Mouse (Mus musculus): Measurements from ENCODE around the gene Olfr98. TPM values are rescaled to one million over a fixed set of nuclear protein-coding genes. Genes with fewer than 3 reads are reported as not detected.

The Olfr98 gene
- polyA plus RNA-seq (2015; fragmentation: Nextera tagmentation; extraction: Ambion mirVana) = not detected in 2 replicates

DNA sequence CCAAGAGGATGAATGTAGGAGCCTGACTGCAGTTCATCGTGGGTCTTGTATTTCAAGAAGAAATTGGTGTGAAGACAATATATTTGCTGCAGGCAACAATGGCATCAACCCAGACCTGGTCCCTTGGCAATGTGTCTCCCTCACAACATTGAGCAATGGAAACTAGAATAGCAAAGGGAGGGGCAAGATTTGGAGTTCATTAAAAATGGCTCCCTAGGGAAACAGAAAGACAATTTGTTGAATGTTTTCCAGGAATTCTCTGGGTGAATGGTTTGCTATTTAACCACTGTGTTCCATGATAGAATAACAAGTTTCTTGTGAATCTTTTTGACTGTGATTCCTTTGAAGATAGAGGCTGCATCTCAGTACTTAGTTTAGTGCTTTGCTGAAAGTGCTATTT is at the start of gene Olfr98:
Olfr98 (minus strand) TSS at position 124 of the 400 bp plus-strand sequence.
- no peak within 1 kb of the TSS for H3K4me3 ChIP-seq (replicated peaks)
- whole genome bisulfite sequencing (ENCODE audit: insufficient replicate concordance) = 60% methylated on average over 1 of the region's 1 CpGs
- H3K4me2 ChIP-seq = no peak within 1 kb of the TSS
- DNase-seq (no peak), ATAC-seq (ENCODE audit: low read depth) (no peak)
- no peak within 1 kb of the TSS for H3K27ac ChIP-seq
- H3K36me3 ChIP-seq = no peaks in the 10 kb centered on the region
- H3K4me1 ChIP-seq (replicated peaks) = no peaks in the 10 kb centered on the region
- H3K27me3 ChIP-seq = no peaks in the 10 kb centered on the region
- H3K9me3 ChIP-seq (replicated peaks) = no peaks in the 10 kb centered on the region
- H3K9ac ChIP-seq = no peak within 1 kb of the TSS

DNA sequence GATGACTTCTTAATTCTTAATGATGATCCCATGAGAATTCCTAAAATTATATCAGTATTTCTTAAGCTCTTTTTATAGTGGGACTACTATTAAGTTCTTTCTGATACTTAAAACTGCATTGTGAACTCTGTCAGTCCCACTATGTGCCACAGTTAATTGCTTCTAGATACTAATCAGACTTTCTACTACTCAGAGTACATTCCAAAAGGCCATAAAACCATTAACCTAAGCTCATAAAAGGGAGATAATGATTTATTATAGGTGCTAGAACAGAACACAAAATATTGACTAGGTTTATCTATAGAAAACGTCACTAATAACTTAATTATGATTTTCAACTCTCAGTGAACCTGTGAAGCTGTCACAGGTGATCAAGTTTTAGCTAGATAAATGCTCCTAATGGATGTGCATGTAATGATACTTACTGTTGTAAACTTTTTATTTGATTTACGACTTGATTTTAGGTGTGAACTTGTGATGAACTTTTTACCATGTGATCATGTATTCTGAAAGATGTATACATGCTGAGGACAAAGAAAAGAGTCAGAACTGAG is 46.7 kb upstream of the Olfr98 start:
- no peak for DNase-seq
- no peak overlapping the region for H3K9ac ChIP-seq
- no peak for ATAC-seq (ENCODE audit: low read depth)
- no peak overlapping the region for H3K27ac ChIP-seq
- no peak overlapping the region for H3K4me3 ChIP-seq (replicated peaks)
- H3K36me3 ChIP-seq = no peaks in the 10 kb centered on the region
- H3K27me3 ChIP-seq = no peaks in the 10 kb centered on the region
- 17% methylated on average over 2 of the region's 2 CpGs for WGBS (ENCODE audit: insufficient replicate concordance)
- no peak overlapping the region for H3K4me2 ChIP-seq
- no peaks in the 10 kb centered on the region for H3K4me1 ChIP-seq (replicated peaks)
- no peaks in the 10 kb centered on the region for H3K9me3 ChIP-seq (replicated peaks)

DNA sequence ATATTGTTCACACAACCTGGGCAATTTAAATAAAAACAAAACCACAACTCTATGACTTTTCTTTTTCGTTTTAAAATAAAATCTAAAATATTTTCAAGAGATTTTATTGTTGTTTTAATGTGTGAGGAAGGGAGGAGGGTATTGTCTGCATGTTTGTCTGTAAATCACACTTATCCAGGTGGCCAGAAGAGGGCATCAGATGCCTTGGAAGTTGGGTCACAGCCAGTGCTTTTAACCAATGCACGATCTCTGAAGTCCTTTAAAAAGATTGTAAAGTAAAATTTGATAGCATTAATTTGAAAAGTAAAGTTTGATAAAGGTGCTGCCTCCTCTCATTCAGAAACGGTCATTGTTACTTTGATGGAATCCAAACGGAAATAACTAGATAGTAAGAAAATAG is 44.9 kb upstream of the Olfr98 start:
- Histone ChIP-seq H3K4me1 (replicated peaks) (no peaks in the 10 kb centered on the region), H3K9ac (no peak overlapping the region), H3K36me3 (no peaks in the 10 kb centered on the region), H3K9me3 (replicated peaks) (no peaks in the 10 kb centered on the region), H3K27me3 (no peaks in the 10 kb centered on the region), H3K4me2 (no peak overlapping the region), H3K4me3 (replicated peaks) (no peak overlapping the region), H3K27ac (no peak overlapping the region)
- WGBS (ENCODE audit: insufficient replicate concordance) = 28% methylated on average over 4 of the region's 4 CpGs
- DNase-seq (no peak), ATAC-seq (ENCODE audit: low read depth) (no peak)

DNA sequence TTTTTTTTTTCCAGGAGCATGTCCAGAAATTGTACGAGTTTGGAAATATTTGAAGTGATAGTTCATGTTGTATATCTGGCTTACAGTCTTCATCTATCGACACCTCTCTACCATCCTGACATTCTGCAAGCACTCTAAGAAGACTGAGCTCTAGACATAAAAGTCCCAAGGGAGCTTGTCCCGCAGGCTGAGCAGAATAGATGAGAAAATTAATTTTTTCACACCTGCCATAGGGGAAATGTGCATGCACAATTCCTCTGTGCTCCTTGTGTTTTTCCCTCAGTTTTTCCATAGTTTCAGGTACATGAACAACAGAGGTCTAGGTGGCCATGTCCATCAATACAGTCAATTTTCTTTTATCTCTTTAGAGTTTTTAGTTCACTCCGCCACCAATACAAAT is 40.7 kb upstream of the Olfr98 start, which contains the start of gene Olfr101:
Olfr101 (minus strand) TSS at position 101 of the 400 bp plus-strand sequence.
- Histone ChIP-seq H3K4me3 (replicated peaks) (no peak within 1 kb of the TSS), H3K4me2 (no peak within 1 kb of the TSS), H3K9ac (no peak within 1 kb of the TSS), H3K4me1 (replicated peaks) (no peaks in the 10 kb centered on the region), H3K27ac (no peak within 1 kb of the TSS), H3K27me3 (no peaks in the 10 kb centered on the region), H3K36me3 (no peaks in the 10 kb centered on the region), H3K9me3 (replicated peaks) (no peaks in the 10 kb centered on the region)
- DNase-seq (no peak), ATAC-seq (ENCODE audit: low read depth) (no peak)
- WGBS (ENCODE audit: insufficient replicate concordance) = 49% methylated on average over 4 of the region's 4 CpGs

DNA sequence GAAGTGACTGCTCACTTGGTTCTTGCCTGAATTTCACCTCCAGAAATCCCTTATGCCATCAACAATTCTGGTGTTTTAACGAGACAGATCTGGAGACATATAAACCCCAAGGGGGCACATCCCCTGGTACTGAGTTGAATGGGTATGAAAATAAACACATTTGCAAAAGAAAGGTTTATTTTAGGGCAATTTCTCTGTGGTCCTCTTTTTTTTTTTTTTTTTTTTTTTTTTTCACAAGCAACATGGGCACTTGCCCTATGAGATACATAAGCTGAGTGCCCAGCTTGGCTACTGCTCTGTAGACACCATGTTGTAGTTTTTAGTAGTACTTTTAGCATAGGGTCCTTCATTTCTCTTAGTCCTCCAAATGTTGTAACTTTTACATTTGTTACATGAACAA is 19.8 kb upstream of the Olfr98 start, which contains the start of gene Olfr99:
Olfr99 (minus strand) TSS at position 101 of the 400 bp plus-strand sequence.
- ATAC-seq (ENCODE audit: low read depth) = no peak
- no peak within 1 kb of the TSS for H3K4me2 ChIP-seq
- H3K27ac ChIP-seq = no peak within 1 kb of the TSS
- no peak within 1 kb of the TSS for H3K9ac ChIP-seq
- no peaks in the 10 kb centered on the region for H3K9me3 ChIP-seq (replicated peaks)
- DNase-seq = no peak
- 45% methylated on average over 1 of the region's 1 CpGs for WGBS (ENCODE audit: insufficient replicate concordance)
- no peak within 1 kb of the TSS for H3K4me3 ChIP-seq (replicated peaks)
- no peaks in the 10 kb centered on the region for H3K4me1 ChIP-seq (replicated peaks)
- H3K27me3 ChIP-seq = no peaks in the 10 kb centered on the region
- H3K36me3 ChIP-seq = no peaks in the 10 kb centered on the region

DNA sequence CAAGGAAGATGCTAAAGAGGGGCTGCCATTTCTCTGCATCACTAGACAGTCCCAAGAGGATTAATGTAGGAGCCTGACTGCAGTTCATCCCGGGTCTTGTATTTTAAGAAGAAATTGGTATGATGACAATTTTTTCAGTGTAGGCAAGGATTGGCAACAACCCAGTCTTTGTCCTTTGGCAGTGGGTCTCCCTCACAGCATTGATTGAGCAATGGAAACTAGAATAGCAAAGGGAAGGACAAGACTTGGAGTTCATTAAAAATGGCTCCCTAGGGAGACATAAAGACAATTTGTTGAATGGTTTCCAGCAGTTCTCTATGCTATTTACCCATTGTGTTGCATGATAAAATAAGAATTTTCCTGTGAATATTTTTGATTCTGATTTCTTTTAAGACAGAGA is 16.8 kb upstream of the Olfr98 start:
- Histone ChIP-seq H3K27me3 (no peaks in the 10 kb centered on the region), H3K27ac (no peak overlapping the region), H3K4me2 (no peak overlapping the region), H3K9ac (no peak overlapping the region), H3K4me1 (replicated peaks) (no peaks in the 10 kb centered on the region), H3K4me3 (replicated peaks) (no peak overlapping the region), H3K9me3 (replicated peaks) (no peaks in the 10 kb centered on the region), H3K36me3 (no peaks in the 10 kb centered on the region)
- 63% methylated on average over 1 of the region's 1 CpGs for WGBS (ENCODE audit: insufficient replicate concordance)
- ATAC-seq (ENCODE audit: low read depth) (no peak), DNase-seq (no peak)

DNA sequence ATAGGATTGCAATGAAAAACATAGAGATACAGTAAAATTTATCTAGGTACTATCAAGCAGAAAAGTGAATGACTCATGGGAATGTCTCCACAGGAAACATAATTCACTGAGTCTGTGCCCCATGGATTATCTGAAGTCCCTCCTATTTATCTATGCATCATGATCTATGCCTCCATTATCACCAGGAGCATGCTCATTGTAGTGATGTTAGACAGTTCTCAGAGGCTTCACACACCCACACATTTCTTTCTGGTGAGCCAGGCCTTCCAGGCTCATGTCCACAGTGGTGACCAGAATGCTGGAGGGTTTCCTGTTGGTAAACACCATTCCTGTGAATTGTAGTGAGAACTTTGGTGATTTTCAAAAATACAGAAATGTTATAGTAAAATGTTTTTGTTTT is 13.0 kb upstream of the Olfr98 start:
- H3K9me3 ChIP-seq (replicated peaks) = no peaks in the 10 kb centered on the region
- H3K36me3 ChIP-seq = no peaks in the 10 kb centered on the region
- no peak for ATAC-seq (ENCODE audit: low read depth)

DNA sequence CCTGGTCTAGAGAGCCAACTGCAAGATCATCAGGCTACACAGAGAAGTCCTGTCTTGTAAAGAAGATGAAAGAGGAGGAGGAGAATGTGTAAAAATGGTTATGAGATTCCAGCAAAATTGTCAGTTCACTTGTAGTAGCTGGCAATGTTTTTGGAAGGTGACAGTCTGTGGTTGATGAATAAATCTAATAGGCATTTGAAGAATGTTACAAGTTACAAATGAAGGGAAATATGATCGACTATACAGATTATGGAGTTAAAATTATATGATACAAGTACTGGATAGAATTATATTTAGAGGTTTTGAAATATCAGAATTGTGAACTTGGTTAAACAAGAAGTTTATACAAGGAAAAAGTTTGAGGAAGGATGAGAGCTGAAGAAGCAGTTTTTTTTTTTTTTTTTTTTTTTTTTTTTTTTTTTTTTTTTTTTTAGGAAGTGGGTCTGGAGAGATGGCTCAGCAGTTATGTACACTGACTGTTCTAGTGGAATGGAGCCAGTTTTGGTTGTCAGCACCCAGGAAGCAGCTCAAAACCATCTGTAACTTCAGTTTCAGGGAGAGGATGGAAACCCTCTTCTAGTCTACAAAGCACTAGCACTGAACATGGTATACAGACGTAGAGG is 12.2 kb upstream of the Olfr98 start:
- no peak overlapping the region for H3K4me2 ChIP-seq
- DNase-seq (no peak), ATAC-seq (ENCODE audit: low read depth) (no peak)
- no peak overlapping the region for H3K27ac ChIP-seq
- 47% methylated on average over 2 of the region's 2 CpGs for WGBS (ENCODE audit: insufficient replicate concordance)
- H3K4me3 ChIP-seq (replicated peaks) = no peak overlapping the region
- H3K36me3 ChIP-seq = no peaks in the 10 kb centered on the region
- no peaks in the 10 kb centered on the region for H3K27me3 ChIP-seq
- no peaks in the 10 kb centered on the region for H3K9me3 ChIP-seq (replicated peaks)
- no peaks in the 10 kb centered on the region for H3K4me1 ChIP-seq (replicated peaks)
- no peak overlapping the region for H3K9ac ChIP-seq

More for the DNA sequence above, 13.0 kb upstream of the Olfr98 start:
- Histone ChIP-seq H3K4me2 (no peak overlapping the region), H3K4me3 (replicated peaks) (no peak overlapping the region), H3K4me1 (replicated peaks) (no peaks in the 10 kb centered on the region), H3K27ac (no peak overlapping the region), H3K27me3 (no peaks in the 10 kb centered on the region), H3K9ac (no peak overlapping the region)
- DNase-seq = no peak

DNA sequence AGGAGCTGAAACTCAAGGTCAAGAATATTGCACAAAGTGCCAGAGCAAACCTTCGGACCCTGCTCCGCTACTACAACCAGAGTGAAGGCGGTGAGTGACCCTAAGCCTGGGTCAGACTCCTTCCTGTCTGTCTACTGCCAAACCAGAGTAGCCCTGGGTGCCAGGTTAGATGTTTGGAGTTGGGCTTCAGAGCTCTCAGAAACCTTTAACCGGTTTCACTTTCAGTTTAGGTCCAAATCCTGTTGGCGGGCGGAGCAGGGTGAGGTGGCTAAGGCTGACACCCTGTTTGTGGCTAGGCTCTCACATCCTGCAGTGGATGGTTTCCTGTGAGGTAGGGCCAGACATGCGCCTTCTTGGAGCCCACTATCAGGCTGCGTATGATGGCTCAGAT is 7.1 kb upstream of the Olfr98 start:
- H3K27me3 ChIP-seq = no peaks in the 10 kb centered on the region
- 16% methylated on average over 8 of the region's 8 CpGs for WGBS (ENCODE audit: insufficient replicate concordance)
- no peaks in the 10 kb centered on the region; the same call in 1 of the 2 replicates for H3K4me1 ChIP-seq (replicated peaks)
- ATAC-seq (ENCODE audit: low read depth) = peak; percentile 58
- no peak overlapping the region for H3K27ac ChIP-seq
- no peak for DNase-seq
- no peaks in the 10 kb centered on the region for H3K36me3 ChIP-seq
- no peaks in the 10 kb centered on the region for H3K9me3 ChIP-seq (replicated peaks)
- peak overlapping the region; percentile 54; the same call in 1 of the 2 replicates for H3K9ac ChIP-seq
- H3K4me2 ChIP-seq = peak overlapping the region; percentile 80
- peak overlapping the region; percentile 61 for H3K4me3 ChIP-seq (replicated peaks)

DNA sequence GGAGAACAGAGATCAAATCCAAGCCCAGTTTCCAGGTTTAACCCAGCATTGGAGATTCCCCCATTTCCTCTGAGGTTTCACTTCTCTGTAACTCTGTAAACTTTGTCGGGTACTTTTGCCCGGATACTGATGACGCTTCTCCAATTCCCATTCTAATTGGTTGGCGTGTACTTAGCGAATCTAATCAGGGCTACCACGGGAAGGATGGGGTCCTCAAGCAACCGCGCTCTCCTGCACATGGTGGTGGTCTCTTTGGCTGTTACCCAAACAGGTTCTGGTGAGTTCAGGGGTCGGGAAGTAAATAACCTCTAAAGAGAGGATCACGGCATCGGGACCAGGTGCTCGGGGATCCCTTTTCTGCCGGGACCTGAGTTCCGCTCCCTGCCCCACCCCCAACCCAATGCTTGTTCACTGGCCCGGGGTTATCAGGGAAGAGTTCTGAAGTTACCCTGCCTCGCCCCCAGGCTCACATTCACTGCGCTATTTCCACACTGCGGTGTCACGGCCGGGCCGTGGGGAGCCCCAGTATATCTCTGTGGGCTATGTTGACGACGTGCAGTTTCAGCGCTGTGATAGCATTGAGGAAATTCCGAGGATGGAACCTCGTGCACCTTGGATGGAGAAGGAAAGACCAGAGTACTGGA is 6.6 kb upstream of the Olfr98 start, which contains the start of gene H2-M3:
H2-M3 (plus strand) TSS at position 163 of the 644 bp plus-strand sequence.
- 2% methylated on average over 26 of the region's 26 CpGs for WGBS (ENCODE audit: insufficient replicate concordance)
- Histone ChIP-seq H3K27me3 (no peaks in the 10 kb centered on the region), H3K27ac (no peak within 1 kb of the TSS), H3K9me3 (replicated peaks) (no peaks in the 10 kb centered on the region), H3K4me3 (replicated peaks) (peak within 1 kb of the TSS; percentile 61), H3K4me2 (peak within 1 kb of the TSS; percentile 80), H3K9ac (peak within 1 kb of the TSS; percentile 54; the same call in 1 of the 2 replicates), H3K36me3 (no peaks in the 10 kb centered on the region), H3K4me1 (replicated peaks) (no peaks in the 10 kb centered on the region; the same call in 1 of the 2 replicates)
- ATAC-seq (ENCODE audit: low read depth) = peak; percentile 86
- peak; percentile 61 for DNase-seq

DNA sequence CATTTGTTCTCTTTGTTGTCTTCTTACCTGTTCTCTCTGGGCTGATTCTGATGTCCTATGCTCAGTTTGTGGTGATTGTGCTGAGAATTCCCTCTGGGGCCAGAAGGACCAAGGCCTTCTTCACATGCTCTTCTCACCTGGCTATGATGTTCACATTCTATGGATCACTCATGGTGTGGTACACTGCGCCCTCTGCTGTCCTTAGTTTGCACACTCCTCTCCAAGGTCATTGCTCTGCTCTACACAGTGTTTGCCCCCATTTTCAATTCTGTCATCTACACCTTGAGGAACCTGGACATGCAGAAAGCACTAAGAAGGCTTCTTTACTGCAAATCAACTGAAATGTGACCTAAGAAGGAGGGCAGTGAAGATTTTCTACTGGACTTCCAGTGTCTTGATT is 13.0 kb downstream of the Olfr98 start:
- no peaks in the 10 kb centered on the region for H3K36me3 ChIP-seq
- no peak overlapping the region for H3K27ac ChIP-seq
- no peak overlapping the region for H3K4me2 ChIP-seq
- ATAC-seq (ENCODE audit: low read depth) = no peak
- H3K4me1 ChIP-seq (replicated peaks) = no peaks in the 10 kb centered on the region
- WGBS (ENCODE audit: insufficient replicate concordance) = 8% methylated on average over 1 of the region's 1 CpGs
- H3K4me3 ChIP-seq (replicated peaks) = no peak overlapping the region
- H3K9ac ChIP-seq = no peak overlapping the region
- H3K27me3 ChIP-seq = no peaks in the 10 kb centered on the region
- no peak for DNase-seq
- no peaks in the 10 kb centered on the region for H3K9me3 ChIP-seq (replicated peaks)
